Mouse (Mus musculus) bone marrow macrophage, adult 2 months (primary cell): ENCODE measurements at regions not wholly inside any gene's neighbourhood (a gene's known extent, or its start where the extent isn't known, plus 50 kb on each side); places are given as distances from the start of the nearest gene placed in this dataset.

ENCODE experiments used
- CTCF ChIP-seq: IDR thresholded peaks from 2 replicates; pipeline ENCODE4 v1.5.1; 2012; ENCODE audit warnings: low read depth, mild to moderate bottlenecking, low read length, moderate library complexity
- POLR2A ChIP-seq: IDR thresholded peaks from 2 replicates; pipeline ENCODE4 v1.6.1; 2012; ENCODE audit warnings: mild to moderate bottlenecking, low read depth, low read length, borderline replicate concordance

- TF ChIP-seq CTCF: no peak
- no peak for TF ChIP-seq POLR2A
Measured at GRCm38 (mm10) chr15:62778899-62779298, 1066.1 kb downstream of the Gsdmc2 start.
